Mouse (Mus musculus): ENCODE measurements at regions not wholly inside any gene's neighbourhood (a gene's known extent, or its start where the extent isn't known, plus 50 kb on each side); places are given as distances from the start of the nearest gene placed in this dataset.

DNA sequence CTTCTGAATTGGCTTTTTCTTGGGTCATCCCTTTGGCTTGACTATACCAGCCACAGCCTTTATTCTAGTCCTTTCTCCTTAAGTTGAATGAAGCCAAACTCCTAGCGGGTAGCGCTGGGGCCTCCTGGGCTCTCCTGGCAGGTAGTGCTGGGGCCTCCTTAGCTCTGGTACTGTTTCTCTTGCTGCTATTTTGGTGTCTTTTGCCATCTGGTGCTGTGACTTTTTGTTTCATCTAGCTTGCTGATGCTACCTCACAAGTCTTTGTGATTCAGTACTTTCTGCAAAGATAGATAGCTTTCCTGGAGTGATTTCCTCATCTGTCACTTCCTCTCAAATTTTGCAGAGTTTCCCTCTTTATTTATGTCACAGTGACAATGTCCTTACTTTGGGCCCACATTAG lies 90.1 kb downstream of the Tmem200c start:
- peak; percentile 72 for DNase-seq (ENCODE audit: low read depth, low spot score)

DNA sequence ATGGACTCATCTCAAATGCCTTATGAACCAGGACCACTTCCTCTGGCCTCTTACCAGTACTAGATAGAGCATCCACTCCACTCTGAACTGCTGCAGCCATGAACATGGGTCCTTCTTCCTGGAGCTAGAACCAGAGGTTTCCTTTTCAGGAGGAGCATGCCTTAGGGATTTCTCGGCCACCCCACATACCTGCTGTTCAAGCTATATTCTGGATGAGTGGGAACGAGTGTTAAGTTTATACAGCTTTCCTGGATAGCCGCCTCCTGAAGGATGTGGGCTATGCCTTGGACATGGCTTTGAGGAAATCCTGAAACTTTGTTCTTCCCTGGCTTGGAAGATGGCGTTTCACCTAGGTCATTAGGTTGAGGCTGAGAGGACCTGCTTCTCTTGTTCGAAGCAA lies 91.8 kb downstream of the Tmem200c start:
- DNase-seq (ENCODE audit: low read depth, low spot score), result peak; percentile 71

DNA sequence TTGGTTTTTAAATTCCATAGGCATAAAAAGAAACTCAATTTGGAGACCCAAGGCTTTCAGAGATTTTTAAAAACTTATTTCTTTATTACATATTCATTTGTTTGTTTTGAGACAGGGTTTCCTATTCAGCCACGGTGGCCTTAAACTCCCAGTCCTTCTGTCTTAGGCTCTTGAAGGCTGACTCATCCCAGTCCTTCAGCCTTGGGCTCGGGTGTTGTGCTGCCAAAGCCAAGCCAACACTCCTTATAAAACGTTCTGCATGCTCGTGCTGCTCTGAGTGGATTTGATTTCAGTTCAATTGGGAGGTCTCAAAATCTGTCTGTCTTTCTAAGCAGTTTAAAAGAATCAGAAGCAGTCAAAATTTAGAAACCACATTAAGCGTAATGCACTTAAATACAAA lies 96.8 kb downstream of the Tmem200c start:
- peak; percentile 16 for DNase-seq (ENCODE audit: low read depth, low spot score)

DNA sequence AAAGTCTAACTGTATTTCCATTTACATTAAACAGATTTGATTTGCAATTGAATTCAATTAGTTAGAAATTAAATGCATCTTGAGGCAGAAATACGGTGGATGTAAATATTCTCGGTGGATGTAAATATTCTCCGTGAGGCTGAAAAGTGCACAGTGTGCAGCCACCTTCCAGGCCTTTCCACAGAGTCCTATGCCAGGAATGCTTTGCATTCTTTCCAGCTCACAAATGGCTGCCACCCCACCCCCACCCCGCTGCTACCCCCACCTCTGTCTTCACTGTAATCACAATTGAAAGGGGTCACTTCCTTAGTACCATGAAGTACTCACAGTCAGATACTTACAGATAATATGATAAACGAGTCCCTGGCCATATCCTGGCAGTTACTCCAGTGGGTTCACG lies 101.0 kb downstream of the Tmem200c start:
- DNase-seq (ENCODE audit: low read depth, low spot score), result no peak

DNA sequence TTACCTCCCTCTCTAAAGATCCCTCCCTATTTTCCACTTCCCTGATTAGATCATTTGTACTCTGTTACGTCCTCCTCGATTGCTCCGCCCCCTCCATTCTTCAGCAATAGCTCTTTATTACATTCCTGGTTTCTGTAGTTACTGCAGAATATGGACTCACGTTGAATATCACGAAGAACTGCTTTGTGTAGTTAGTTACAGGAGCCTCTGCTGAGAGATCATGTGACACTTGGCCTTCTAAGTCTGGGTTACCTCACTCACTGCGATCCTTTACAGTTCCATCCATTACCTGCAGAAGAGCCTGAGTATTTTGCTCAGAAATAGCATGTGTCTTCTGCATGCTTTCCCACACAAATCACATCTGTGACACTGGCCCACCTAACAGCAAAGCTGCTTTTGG lies 102.3 kb downstream of the Tmem200c start:
- DNase-seq (ENCODE audit: low read depth, low spot score), result no peak

DNA sequence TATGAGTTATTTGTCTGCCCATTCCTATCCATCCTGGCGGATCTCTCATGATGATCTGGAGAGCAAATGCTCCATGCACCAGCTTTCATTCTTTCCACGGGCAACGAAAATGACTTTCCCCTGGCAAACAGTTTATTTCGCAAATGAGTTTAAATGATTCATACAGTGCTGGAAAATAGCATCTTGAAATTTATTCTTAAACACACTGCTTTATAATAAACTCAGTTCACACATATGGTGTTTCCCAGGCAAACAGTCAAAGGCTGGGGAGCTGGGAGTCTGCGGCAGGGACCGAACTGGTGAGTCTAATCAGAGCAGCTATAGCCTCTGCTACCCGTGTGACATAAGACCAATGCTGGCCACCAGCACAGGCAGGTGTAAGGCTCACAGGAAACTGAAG lies 106.8 kb downstream of the Tmem200c start:
- peak; percentile 38 for DNase-seq (ENCODE audit: low read depth, low spot score)

DNA sequence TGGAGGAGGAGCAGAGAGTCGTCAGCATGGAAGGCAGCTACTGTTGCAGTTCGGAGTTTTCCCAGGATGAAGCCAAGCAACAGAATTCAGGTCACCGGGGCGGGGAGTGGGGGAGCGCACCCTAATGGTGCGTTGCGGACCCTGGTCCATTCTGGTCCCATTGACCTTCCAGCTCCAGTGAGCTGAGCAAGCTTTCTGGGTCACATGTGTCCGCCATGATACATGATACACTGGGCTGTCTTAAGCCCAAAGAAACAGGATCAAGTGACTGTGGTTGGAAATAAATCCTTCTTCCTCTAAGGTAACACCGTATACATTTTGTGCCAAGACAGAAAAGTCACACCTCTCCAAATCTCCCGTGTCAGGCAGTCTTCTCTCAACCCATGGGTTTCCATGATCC lies 107.6 kb downstream of the Tmem200c start:
- DNase-seq (ENCODE audit: low read depth, low spot score), result no peak

DNA sequence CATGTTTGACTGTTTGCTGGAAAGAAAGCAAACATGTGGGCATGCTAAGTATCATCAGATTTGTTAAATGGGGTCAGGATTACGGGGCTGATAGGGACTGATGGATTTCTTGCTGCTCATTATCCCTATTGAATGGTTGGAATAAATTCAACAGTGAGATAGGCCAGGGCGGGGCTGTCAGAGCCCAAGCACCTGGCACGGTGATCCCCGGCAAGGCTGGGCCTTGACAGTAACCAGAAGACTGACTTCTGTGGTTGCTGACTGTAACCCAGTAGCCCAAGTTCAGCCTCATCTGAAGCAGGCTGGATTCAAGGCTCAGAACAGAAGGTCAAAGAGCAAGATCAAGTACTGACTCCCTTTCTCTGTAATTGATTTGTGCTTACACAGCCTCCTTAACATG lies 109.6 kb downstream of the Tmem200c start:
- no peak for DNase-seq (ENCODE audit: low read depth, low spot score)

DNA sequence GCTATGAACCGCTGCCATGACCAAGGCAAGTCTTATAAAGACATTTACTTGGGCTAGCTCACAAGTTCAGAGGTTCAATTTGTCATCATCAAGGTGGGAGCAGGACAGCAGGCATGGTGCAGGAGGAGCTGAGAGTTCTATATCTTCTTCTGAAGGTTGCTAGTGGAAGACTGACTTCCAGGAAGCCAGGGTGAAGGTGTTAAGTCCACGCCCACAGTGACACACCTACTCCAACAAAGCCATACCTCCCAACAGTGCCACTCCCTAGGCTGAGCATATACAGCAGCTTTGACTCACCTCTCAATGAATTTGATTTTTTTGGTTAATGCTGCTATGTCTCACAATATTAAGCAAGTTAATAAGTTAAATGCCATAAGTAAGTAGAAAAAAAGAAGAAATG lies 119.2 kb upstream of the Epb41l3 start:
- DNase-seq (ENCODE audit: low read depth, low spot score), result no peak

DNA sequence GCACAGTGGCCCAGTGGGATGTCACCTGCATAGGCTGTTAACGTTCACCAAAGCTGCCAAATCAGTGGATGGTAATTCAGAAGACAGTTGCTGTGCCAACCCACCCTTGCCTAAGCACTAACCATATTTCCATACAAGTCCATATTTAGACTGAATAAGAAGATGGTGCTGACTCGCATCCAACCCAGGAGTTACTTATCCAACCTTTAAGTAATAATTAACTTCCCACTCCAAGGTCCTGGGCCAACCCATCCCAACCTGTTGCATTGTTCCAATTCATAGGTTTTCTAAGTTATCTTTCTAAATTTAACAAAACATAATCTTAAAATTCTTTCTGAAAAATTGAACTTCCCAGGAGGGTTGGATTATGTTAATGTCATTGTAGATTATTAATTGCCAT lies 114.3 kb upstream of the Epb41l3 start:
- no peak for DNase-seq (ENCODE audit: low read depth, low spot score)

DNA sequence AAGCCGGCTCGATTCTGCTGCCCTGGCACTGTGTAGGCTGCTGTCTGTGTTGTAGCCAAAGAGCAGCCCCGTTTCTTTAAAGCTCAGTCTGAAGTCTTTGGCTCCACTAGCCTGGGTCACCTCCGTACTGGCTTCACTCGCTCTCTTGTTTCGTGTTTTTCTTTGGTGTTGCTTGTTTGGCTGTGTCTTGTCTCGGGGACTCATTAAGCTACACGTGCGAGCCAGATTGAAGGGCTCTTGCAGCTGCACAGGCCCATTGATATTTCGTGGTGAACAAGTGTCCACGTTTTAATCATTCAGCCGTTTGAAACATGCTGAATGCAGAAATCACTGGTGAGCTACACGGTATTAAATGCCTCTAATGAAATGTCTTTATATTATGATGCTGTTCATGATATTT lies 99.9 kb upstream of the Epb41l3 start:
- DNase-seq (ENCODE audit: low read depth, low spot score), result no peak

DNA sequence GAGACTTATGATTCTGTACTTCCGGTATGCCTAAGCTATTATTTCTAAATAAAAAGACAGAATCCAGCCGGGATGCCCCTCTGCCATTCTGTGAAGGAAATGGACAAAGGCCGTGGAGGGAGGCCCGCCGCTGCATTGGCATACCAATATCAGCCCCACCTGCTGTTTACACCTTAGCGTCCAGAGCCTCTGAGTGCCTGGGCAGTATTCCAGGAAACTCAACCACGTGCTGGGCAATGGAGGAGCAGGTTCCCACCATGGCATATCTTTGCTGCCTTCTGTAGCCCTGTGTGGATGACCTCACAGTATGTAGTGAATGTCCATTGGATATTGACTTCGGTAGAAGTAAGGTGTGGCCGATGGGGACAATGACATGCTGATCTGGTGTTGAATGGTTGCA lies 97.3 kb upstream of the Epb41l3 start:
- no peak for DNase-seq (ENCODE audit: low read depth, low spot score)

DNA sequence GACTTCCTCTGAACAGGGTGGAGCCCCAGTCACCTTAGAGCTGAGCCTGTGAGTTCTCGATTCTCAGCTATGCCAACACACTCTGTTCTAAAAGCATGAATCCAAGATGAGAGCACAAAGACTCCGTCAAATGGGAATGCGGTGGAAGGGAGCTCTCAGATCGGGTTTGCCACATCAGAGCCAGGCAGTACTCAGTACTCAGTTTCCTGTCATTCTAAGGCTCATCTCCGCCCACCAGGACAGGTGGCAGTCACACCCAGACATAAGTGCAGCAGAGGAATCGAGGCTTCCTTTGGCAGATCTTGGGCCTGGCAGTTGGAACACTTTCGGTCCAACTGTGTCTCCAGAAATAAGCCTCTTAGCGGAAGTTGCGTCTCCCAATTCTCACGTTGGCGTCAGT lies 94.4 kb upstream of the Epb41l3 start:
- peak; percentile 46 for DNase-seq (ENCODE audit: low read depth, low spot score)

DNA sequence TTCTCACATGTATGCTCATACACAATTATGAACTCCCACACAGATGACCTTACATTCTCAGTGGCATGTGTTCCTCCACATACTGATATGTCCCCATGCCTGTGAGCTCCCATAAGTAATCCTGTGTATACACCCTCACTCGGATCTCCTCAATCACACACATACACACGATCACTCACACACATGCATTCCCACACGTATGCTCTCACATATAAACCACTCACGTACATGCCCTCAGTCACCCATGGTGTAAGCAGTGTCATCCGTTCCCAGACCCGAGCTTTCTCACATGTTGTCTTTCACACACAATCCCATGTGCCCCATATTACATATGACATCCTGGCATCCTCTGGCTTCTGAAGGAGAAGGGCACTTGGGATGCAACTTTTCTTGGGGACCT lies 93.4 kb upstream of the Epb41l3 start:
- no peak for DNase-seq (ENCODE audit: low read depth, low spot score)

DNA sequence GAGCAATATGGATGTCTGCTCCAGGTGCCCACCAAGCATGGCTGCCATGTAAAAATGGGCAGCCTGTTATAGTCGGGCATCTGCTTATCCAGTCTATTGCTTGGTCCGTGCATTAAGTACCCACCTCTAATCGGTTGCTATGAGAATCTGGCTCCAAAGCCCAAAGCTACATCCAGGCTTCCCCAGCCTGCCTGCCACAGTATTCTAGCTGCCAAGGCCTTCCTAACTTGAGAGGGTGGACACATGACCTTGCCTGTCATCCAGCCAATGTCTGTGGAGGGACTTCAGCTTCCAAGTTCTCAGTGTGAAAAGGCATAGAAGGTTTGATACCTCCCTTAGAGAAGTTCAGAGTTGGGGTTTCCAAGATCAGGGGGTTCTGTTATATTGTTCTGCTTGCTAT lies 75.6 kb upstream of the Epb41l3 start:
- peak; percentile 12 for DNase-seq (ENCODE audit: low read depth, low spot score)

DNA sequence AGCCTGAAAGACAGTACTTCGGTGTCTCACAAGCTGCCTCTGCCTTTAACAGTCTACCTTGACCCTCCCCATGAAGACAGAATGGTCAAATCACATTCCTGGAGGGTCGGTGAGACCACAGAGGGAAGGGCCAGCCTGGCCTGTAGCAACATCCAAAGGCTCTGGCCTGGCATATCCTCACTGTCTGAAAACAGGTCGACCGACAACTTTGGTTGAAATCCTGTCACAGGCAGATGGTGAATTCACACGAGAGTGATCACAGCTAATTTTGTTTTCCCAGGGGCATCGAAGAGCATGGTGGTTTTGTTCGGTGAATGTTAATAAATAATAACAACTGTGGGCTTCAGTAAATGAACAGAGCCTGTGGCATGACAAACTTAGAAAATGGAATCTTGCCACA lies 71.4 kb upstream of the Epb41l3 start:
- peak; percentile 82 for DNase-seq (ENCODE audit: low read depth, low spot score)

DNA sequence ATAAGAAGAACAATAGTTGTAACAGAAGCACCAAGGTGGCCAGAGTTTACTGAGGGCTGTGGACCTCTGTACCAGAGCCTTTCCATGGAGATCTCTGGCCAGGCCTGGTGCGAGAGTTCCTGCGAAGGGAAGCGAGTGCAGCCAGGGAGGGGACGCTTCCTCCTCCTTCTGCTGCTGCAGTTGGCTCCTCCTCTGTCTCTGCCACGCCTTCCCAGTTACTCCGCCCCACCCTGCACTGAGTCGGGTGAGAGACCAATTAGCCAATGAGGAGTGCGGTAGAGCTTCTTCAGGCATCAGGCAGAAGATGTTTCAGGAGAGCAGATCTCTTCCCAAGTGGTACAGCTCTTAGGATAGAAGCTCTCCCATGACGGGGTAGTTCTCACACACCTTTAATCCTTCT lies 69.2 kb upstream of the Epb41l3 start:
- no peak for DNase-seq (ENCODE audit: low read depth, low spot score)

All from brain, adult 2 months (tissue).